Mouse (Mus musculus): ENCODE data around the gene Tmem256. TPM values are rescaled to one million over a fixed set of nuclear protein-coding genes. Genes with fewer than 3 reads are reported as not detected.

The Tmem256 gene
- polyA plus RNA-seq, 1 experiment from 2014 or later: 294 TPM

- Histone ChIP-seq H3K4me3 (ENCODE audit: low read depth, low read length) (peak overlapping the region; percentile 53), H3K27me3 (ENCODE audit: control insufficient read depth, insufficient read depth, low read length) (peaks cover 48% of the 10 kb centered on the region), H3K9ac (replicated peaks; ENCODE audit: low read length) (no peak overlapping the region), H3K9me3 (replicated peaks; ENCODE audit: control insufficient read depth, low read length) (no peaks in the 10 kb centered on the region), H3K27ac (replicated peaks; ENCODE audit: low read depth, low read length) (peak overlapping the region; percentile 49; the same call in 1 of the 2 replicates), H3K36me3 (replicated peaks; ENCODE audit: control insufficient read depth, insufficient read depth, low read depth, low read length) (no peaks in the 10 kb centered on the region), H3K4me1 (ENCODE audit: control insufficient read depth, insufficient read depth, low read length) (peaks cover 27% of the 10 kb centered on the region), H3K4me2 (ENCODE audit: low read depth, low read length) (peak overlapping the region; percentile 94)
- WGBS: 28% methylated on average over 12 of the region's 12 CpGs
- no peak for DNase-seq (ENCODE audit: low spot score)
- ATAC-seq (replicated peaks; ENCODE audit: insufficient number of reproducible peaks, low FRiP score, low TSS enrichment, low read depth): no peak
Measured at GRCm38 (mm10) chr11:69799394-69800137, 38.7 kb upstream of the Tmem256 start.

GRCm38 (mm10) chr11:69800138-69800391 lies 38.2 kb upstream of the Tmem256 start:
- H3K27ac ChIP-seq (replicated peaks; ENCODE audit: low read depth, low read length): 0 out of 2 replicates have a peak overlapping the region, but pooled peaks have one; percentile 8
- H3K9me3 ChIP-seq (replicated peaks; ENCODE audit: control insufficient read depth, low read length): no peaks in the 10 kb centered on the region
- 0 out of 2 replicates have a peak, but pooled peaks have one; percentile 0 for ATAC-seq (replicated peaks; ENCODE audit: insufficient number of reproducible peaks, low FRiP score, low TSS enrichment, low read depth)
- H3K27me3 ChIP-seq (ENCODE audit: control insufficient read depth, insufficient read depth, low read length): peaks cover 53% of the 10 kb centered on the region
- WGBS: 0% methylated on average over 11 of the region's 11 CpGs
- peak; percentile 44 for DNase-seq (ENCODE audit: low spot score)
- H3K4me1 ChIP-seq (ENCODE audit: control insufficient read depth, insufficient read depth, low read length): peaks cover 27% of the 10 kb centered on the region
- H3K4me3 ChIP-seq (ENCODE audit: low read depth, low read length): peak overlapping the region; percentile 53
- peak overlapping the region; percentile 94 for H3K4me2 ChIP-seq (ENCODE audit: low read depth, low read length)
- H3K36me3 ChIP-seq (replicated peaks; ENCODE audit: control insufficient read depth, insufficient read depth, low read depth, low read length): no peaks in the 10 kb centered on the region
- peak overlapping the region; percentile 66 for H3K9ac ChIP-seq (replicated peaks; ENCODE audit: low read length)

GRCm38 (mm10) chr11:69800392-69801197 lies 37.7 kb upstream of the Tmem256 start:
- peak overlapping the region; percentile 53 for H3K4me3 ChIP-seq (ENCODE audit: low read depth, low read length)
- peak overlapping the region; percentile 54; the same call in 1 of the 2 replicates for H3K27ac ChIP-seq (replicated peaks; ENCODE audit: low read depth, low read length)
- peaks cover 52% of the 10 kb centered on the region for H3K27me3 ChIP-seq (ENCODE audit: control insufficient read depth, insufficient read depth, low read length)
- peak; percentile 80 for DNase-seq (ENCODE audit: low spot score)
- H3K9me3 ChIP-seq (replicated peaks; ENCODE audit: control insufficient read depth, low read length): no peaks in the 10 kb centered on the region
- peak overlapping the region; percentile 66 for H3K9ac ChIP-seq (replicated peaks; ENCODE audit: low read length)
- peak overlapping the region; percentile 94 for H3K4me2 ChIP-seq (ENCODE audit: low read depth, low read length)
- H3K36me3 ChIP-seq (replicated peaks; ENCODE audit: control insufficient read depth, insufficient read depth, low read depth, low read length): no peaks in the 10 kb centered on the region
- H3K4me1 ChIP-seq (ENCODE audit: control insufficient read depth, insufficient read depth, low read length): peaks cover 25% of the 10 kb centered on the region
- peak; percentile 65 for ATAC-seq (replicated peaks; ENCODE audit: insufficient number of reproducible peaks, low FRiP score, low TSS enrichment, low read depth)
- under 1% methylated on average over 36 of the region's 36 CpGs for WGBS

- no peak for DNase-seq (ENCODE audit: low spot score)
- Histone ChIP-seq H3K36me3 (replicated peaks; ENCODE audit: control insufficient read depth, insufficient read depth, low read depth, low read length) (no peaks in the 10 kb centered on the region), H3K27me3 (ENCODE audit: control insufficient read depth, insufficient read depth, low read length) (peaks cover 49% of the 10 kb centered on the region), H3K4me2 (ENCODE audit: low read depth, low read length) (peak within 1 kb of the TSS; percentile 94), H3K4me3 (ENCODE audit: low read depth, low read length) (peak within 1 kb of the TSS; percentile 53), H3K4me1 (ENCODE audit: control insufficient read depth, insufficient read depth, low read length) (peaks cover 22% of the 10 kb centered on the region), H3K27ac (replicated peaks; ENCODE audit: low read depth, low read length) (0 out of 2 replicates have a peak within 1 kb of the TSS, but pooled peaks have one; percentile 54), H3K9ac (replicated peaks; ENCODE audit: low read length) (peak within 1 kb of the TSS; percentile 66), H3K9me3 (replicated peaks; ENCODE audit: control insufficient read depth, low read length) (no peaks in the 10 kb centered on the region; the same call in 1 of the 2 replicates)
- under 1% methylated on average over 33 of the region's 33 CpGs for WGBS
- no peak for ATAC-seq (replicated peaks; ENCODE audit: insufficient number of reproducible peaks, low FRiP score, low TSS enrichment, low read depth)
Measured at GRCm38 (mm10) chr11:69801379-69801977, 36.8 kb upstream of the Tmem256 start, which contains the start of gene Fgf11. Gene Fgf11 (minus strand): TSS chr11:69801857.

- Histone ChIP-seq H3K27me3 (ENCODE audit: control insufficient read depth, insufficient read depth, low read length) (peaks cover 47% of the 10 kb centered on the region), H3K9ac (replicated peaks; ENCODE audit: low read length) (peak overlapping the region; percentile 62), H3K36me3 (replicated peaks; ENCODE audit: control insufficient read depth, insufficient read depth, low read depth, low read length) (no peaks in the 10 kb centered on the region), H3K27ac (replicated peaks; ENCODE audit: low read depth, low read length) (no peak overlapping the region), H3K9me3 (replicated peaks; ENCODE audit: control insufficient read depth, low read length) (no peaks in the 10 kb centered on the region; the same call in 1 of the 2 replicates), H3K4me2 (ENCODE audit: low read depth, low read length) (peak overlapping the region; percentile 94), H3K4me1 (ENCODE audit: control insufficient read depth, insufficient read depth, low read length) (peaks cover 22% of the 10 kb centered on the region), H3K4me3 (ENCODE audit: low read depth, low read length) (peak overlapping the region; percentile 53)
- ATAC-seq (replicated peaks; ENCODE audit: insufficient number of reproducible peaks, low FRiP score, low TSS enrichment, low read depth) (peak; percentile 16; the same call in 1 of the 2 replicates), DNase-seq (ENCODE audit: low spot score) (peak; percentile 81)
- WGBS: 0% methylated on average over 33 of the region's 33 CpGs
Measured at GRCm38 (mm10) chr11:69802648-69803105, 35.6 kb upstream of the Tmem256 start.

GRCm38 (mm10) chr11:69803328-69803727 lies 35.0 kb upstream of the Tmem256 start:
- peak overlapping the region; percentile 34 for H3K4me3 ChIP-seq (ENCODE audit: low read depth, low read length)
- H3K27me3 ChIP-seq (ENCODE audit: control insufficient read depth, insufficient read depth, low read length): peaks cover 43% of the 10 kb centered on the region
- H3K4me1 ChIP-seq (ENCODE audit: control insufficient read depth, insufficient read depth, low read length): peaks cover 22% of the 10 kb centered on the region
- H3K4me2 ChIP-seq (ENCODE audit: low read depth, low read length): peak overlapping the region; percentile 94
- H3K9ac ChIP-seq (replicated peaks; ENCODE audit: low read length): peak overlapping the region; percentile 22
- no peaks in the 10 kb centered on the region for H3K36me3 ChIP-seq (replicated peaks; ENCODE audit: control insufficient read depth, insufficient read depth, low read depth, low read length)
- ATAC-seq (replicated peaks; ENCODE audit: insufficient number of reproducible peaks, low FRiP score, low TSS enrichment, low read depth): no peak
- H3K27ac ChIP-seq (replicated peaks; ENCODE audit: low read depth, low read length): no peak overlapping the region
- DNase-seq (ENCODE audit: low spot score): no peak
- 1% methylated on average over 12 of the region's 12 CpGs for WGBS
- H3K9me3 ChIP-seq (replicated peaks; ENCODE audit: control insufficient read depth, low read length): no peaks in the 10 kb centered on the region; the same call in 1 of the 2 replicates

- Histone ChIP-seq H3K9ac (replicated peaks; ENCODE audit: low read length) (peak overlapping the region; percentile 22), H3K4me2 (ENCODE audit: low read depth, low read length) (peak overlapping the region; percentile 94), H3K9me3 (replicated peaks; ENCODE audit: control insufficient read depth, low read length) (no peaks in the 10 kb centered on the region; the same call in 1 of the 2 replicates), H3K4me1 (ENCODE audit: control insufficient read depth, insufficient read depth, low read length) (peaks cover 22% of the 10 kb centered on the region), H3K27ac (replicated peaks; ENCODE audit: low read depth, low read length) (no peak overlapping the region), H3K27me3 (ENCODE audit: control insufficient read depth, insufficient read depth, low read length) (peaks cover 43% of the 10 kb centered on the region), H3K36me3 (replicated peaks; ENCODE audit: control insufficient read depth, insufficient read depth, low read depth, low read length) (no peaks in the 10 kb centered on the region), H3K4me3 (ENCODE audit: low read depth, low read length) (peak overlapping the region; percentile 34)
- ATAC-seq (replicated peaks; ENCODE audit: insufficient number of reproducible peaks, low FRiP score, low TSS enrichment, low read depth) (peak; percentile 19; the same call in 1 of the 2 replicates), DNase-seq (ENCODE audit: low spot score) (peak; percentile 83)
- 1% methylated on average over 60 of the region's 60 CpGs for WGBS
Measured at GRCm38 (mm10) chr11:69803786-69804651, 34.3 kb upstream of the Tmem256 start.
